In the genomic region with DNA sequence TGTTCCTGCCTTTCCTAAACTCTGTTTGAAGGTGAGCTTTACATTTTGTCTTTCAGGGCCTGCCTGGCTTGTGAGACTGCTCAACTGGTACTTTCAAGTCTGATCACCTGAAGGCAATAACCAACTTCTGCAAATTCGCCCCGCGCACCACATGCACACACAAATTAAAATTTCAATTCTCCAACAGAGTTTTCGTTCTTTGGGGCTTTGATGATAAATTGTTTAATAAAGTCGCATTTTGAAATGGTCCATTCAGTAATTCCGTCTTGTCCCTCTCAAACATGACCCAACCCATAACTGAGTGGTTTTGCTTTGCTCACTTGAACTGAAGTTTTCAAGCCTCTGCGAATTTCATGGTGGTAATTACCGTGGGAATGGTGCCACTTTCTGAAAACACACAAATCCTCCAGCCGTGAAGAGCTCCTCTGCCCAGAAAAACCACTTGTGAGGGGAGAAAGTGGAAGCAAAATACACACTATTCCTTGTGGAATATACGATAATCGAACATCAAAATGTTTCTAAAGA, we compare ENCODE assay signal across 8 mouse cellular contexts. TPM values are rescaled to one million over a fixed set of nuclear protein-coding genes. Genes with fewer than 3 reads are reported as not detected.
DNase-seq lines count a peak whose midpoint lies in the region; ATAC-seq and TF ChIP-seq lines count a peak whose summit lies in the region.

No protein-coding gene starts in this region.

- H3K27ac ChIP-seq in kidney, embryonic 14.5 days (ENCODE audit: low read depth, low read length), result peak overlapping the region; percentile 88
- no peak overlapping the region for H3K27ac ChIP-seq in cortical plate, adult 2 months (ENCODE audit: insufficient read depth, low read length)
- H3K27ac ChIP-seq in hindbrain, postnatal 0 days, result peak overlapping the region; percentile 73; the same call in 1 of the 2 replicates
- H3K27ac ChIP-seq in midbrain, embryonic 14.5 days (replicated peaks; ENCODE audit: low read depth, low read length), result peak overlapping the region; percentile 85

- peak overlapping the region; percentile 72 for H3K4me3 ChIP-seq in kidney, embryonic 14.5 days (ENCODE audit: low read length)
- H3K4me3 ChIP-seq in cortical plate, adult 2 months (ENCODE audit: insufficient read depth, low read length), result peak overlapping the region; percentile 81
- peak overlapping the region; percentile 83 for H3K4me3 ChIP-seq in hindbrain, postnatal 0 days (ENCODE audit: low read length)
- H3K4me3 ChIP-seq in midbrain, embryonic 14.5 days (replicated peaks; ENCODE audit: low read depth, low read length), result peak overlapping the region; percentile 87

- no peak for DNase-seq in kidney, adult 11 months
- no peak for DNase-seq in hindbrain, postnatal 0 days (ENCODE audit: low spot score)
- no peak for DNase-seq in midbrain, embryonic 14.5 days
- DNase-seq in frontal cortex, postnatal 14 days (ENCODE audit: low spot score in 2 of 2), result no peak
- DNase-seq in ovary, postnatal 10 days (ENCODE audit: low spot score), result no peak

- peaks cover 6% of the 10 kb centered on the region; the same call in 1 of the 2 replicates for H3K4me1 ChIP-seq in kidney, embryonic 14.5 days (ENCODE audit: control insufficient read depth, insufficient read depth, low read length)
- H3K4me1 ChIP-seq in cortical plate, adult 2 months (ENCODE audit: control insufficient read depth, insufficient read depth, low read length), result no peaks in the 10 kb centered on the region
- H3K4me1 ChIP-seq in hindbrain, postnatal 0 days (ENCODE audit: insufficient read depth, low read length), result no peaks in the 10 kb centered on the region
- peaks cover 2% of the 10 kb centered on the region; the same call in 1 of the 2 replicates for H3K4me1 ChIP-seq in midbrain, embryonic 14.5 days (ENCODE audit: control insufficient read depth, insufficient read depth, low read length)

- peak overlapping the region; percentile 67 for H3K4me2 ChIP-seq in kidney, embryonic 14.5 days (replicated peaks; ENCODE audit: low read depth, low read length)
- peak overlapping the region; percentile 94 for H3K4me2 ChIP-seq in hindbrain, postnatal 0 days (ENCODE audit: low read depth, low read length)
- peak overlapping the region; percentile 76 for H3K4me2 ChIP-seq in midbrain, embryonic 14.5 days (ENCODE audit: low read length)

- no peak for TF ChIP-seq POLR2A in cortical plate, adult 2 months (IDR thresholded peaks at IDR 0.05; ENCODE audit: extremely low read depth, insufficient read depth, low read length)

- H3K36me3 ChIP-seq in kidney, embryonic 14.5 days (ENCODE audit: control insufficient read depth, insufficient read depth, low read length), result peaks cover 5% of the 10 kb centered on the region; the same call in 1 of the 2 replicates
- H3K36me3 ChIP-seq in hindbrain, postnatal 0 days (ENCODE audit: insufficient read depth, low read length), result no peaks in the 10 kb centered on the region
- no peaks in the 10 kb centered on the region for H3K36me3 ChIP-seq in midbrain, embryonic 14.5 days (ENCODE audit: control insufficient read depth, insufficient read depth, low read length)

- H3K9ac ChIP-seq in kidney, embryonic 14.5 days (ENCODE audit: low read depth, low read length), result peak overlapping the region; percentile 97
- peak overlapping the region; percentile 81; the same call in 1 of the 2 replicates for H3K9ac ChIP-seq in hindbrain, postnatal 0 days (replicated peaks; ENCODE audit: low read length)
- H3K9ac ChIP-seq in midbrain, embryonic 14.5 days (replicated peaks; ENCODE audit: low read length), result peak overlapping the region; percentile 82

- ATAC-seq in kidney, embryonic 14.5 days (ENCODE audit: low FRiP score, low TSS enrichment), result no peak
- ATAC-seq in hindbrain, postnatal 0 days, result no peak; the same call in 1 of the 2 replicates
- ATAC-seq in midbrain, embryonic 14.5 days (ENCODE audit: low FRiP score, low TSS enrichment), result no peak
- no peak for ATAC-seq in frontal cortex, adult (ENCODE audit: low TSS enrichment)

- no peaks in the 10 kb centered on the region for H3K9me3 ChIP-seq in kidney, embryonic 14.5 days (ENCODE audit: control insufficient read depth, low read length)
- H3K9me3 ChIP-seq in hindbrain, postnatal 0 days (ENCODE audit: low read length), result no peaks in the 10 kb centered on the region
- no peaks in the 10 kb centered on the region for H3K9me3 ChIP-seq in midbrain, embryonic 14.5 days (ENCODE audit: control insufficient read depth, low read length)

- 15% methylated on average over 11 of the region's 11 CpGs for WGBS in kidney, embryonic 14.5 days
- 20% methylated on average over 11 of the region's 11 CpGs for WGBS in hindbrain, postnatal 0 days
- WGBS in midbrain, embryonic 14.5 days, result 20% methylated on average over 11 of the region's 11 CpGs

- no peak for TF ChIP-seq CTCF in cortical plate, adult 2 months (IDR thresholded peaks at IDR 0.05; ENCODE audit: extremely low read depth, insufficient read depth, low read length)
- TF ChIP-seq CTCF in hindbrain, postnatal 0 days (IDR thresholded peaks at IDR 0.05; ENCODE audit: low read depth), result no peak

- no peaks in the 10 kb centered on the region for H3K27me3 ChIP-seq in kidney, embryonic 14.5 days (ENCODE audit: control insufficient read depth, insufficient read depth, low read length)
- H3K27me3 ChIP-seq in hindbrain, postnatal 0 days (ENCODE audit: insufficient read depth, low read length), result no peaks in the 10 kb centered on the region
- H3K27me3 ChIP-seq in midbrain, embryonic 14.5 days (ENCODE audit: control insufficient read depth, insufficient read depth, low read length), result no peaks in the 10 kb centered on the region

RNA-seq across cellular contexts. Expression of a gene that starts 0.7 kb away (rescaled TPM):
- polyA plus RNA-seq in kidney, embryonic 14.5 days (2014; fragmentation: Nextera tagmentation; extraction: Ambion mirVana), result 146 and 181 TPM in 2 replicates
- polyA plus RNA-seq in cortical plate, adult 2 months (2012; rRNA removed), result 1.6 and 2.1 TPM in 2 replicates
- total RNA-seq in hindbrain, postnatal 0 days (2014; rRNA removed), result 19.1 and 25.9 TPM in 2 replicates
- polyA plus RNA-seq in hindbrain, postnatal 0 days (2015; fragmentation: Nextera tagmentation; extraction: Ambion mirVana), result 19.2 and 23.0 TPM in 2 replicates
- polyA plus RNA-seq in midbrain, embryonic 14.5 days (2014; fragmentation: Nextera tagmentation; extraction: Ambion mirVana), result 60.5 and 89.8 TPM in 2 replicates

RNA-seq across cellular contexts. Expression of a gene that starts 50.9 kb away (rescaled TPM):
- polyA plus RNA-seq in kidney, embryonic 14.5 days (2014; fragmentation: Nextera tagmentation; extraction: Ambion mirVana), result 16.4 TPM in 2 replicates
- polyA plus RNA-seq in cortical plate, adult 2 months (2012; rRNA removed), result 17.2 and 17.3 TPM in 2 replicates
- total RNA-seq in hindbrain, postnatal 0 days (2014; rRNA removed), result 11.5 and 20.3 TPM in 2 replicates
- polyA plus RNA-seq in hindbrain, postnatal 0 days (2015; fragmentation: Nextera tagmentation; extraction: Ambion mirVana), result 6.8 and 7.1 TPM in 2 replicates
- 8.7 and 11.8 TPM in 2 replicates for polyA plus RNA-seq in midbrain, embryonic 14.5 days (2014; fragmentation: Nextera tagmentation; extraction: Ambion mirVana)
